Mouse (Mus musculus) midbrain, embryonic 16.5 days (tissue): ENCODE measurements around the gene Cald1. TPM values are rescaled to one million over a fixed set of nuclear protein-coding genes. Genes with fewer than 3 reads are reported as not detected.

Experiments used
- ATAC-seq: fragments of 200-750 bp; cut with Nextera tagmentation; 2 replicates; pipeline ENCODE4 v1.8.0; 2017; ENCODE audit warnings: moderate TSS enrichment
- H3K27ac ChIP-seq: fragments of 300-500 bp; sonication (generic); 2 replicates; pipeline ENCODE4 v1.5.1; 2014; ENCODE audit warnings: mild to moderate bottlenecking, low read length, mixed read lengths
- H3K27me3 ChIP-seq: fragments of 300-500 bp; sonication (generic); 2 replicates; pipeline ENCODE4 v1.6.1; 2014; ENCODE audit warnings: low read depth, low read length, mixed read lengths; ENCODE audit not compliant: control insufficient read depth, insufficient read depth
- H3K36me3 ChIP-seq: fragments of 300-500 bp; sonication (generic); 2 replicates; pipeline ENCODE4 v1.6.1; 2014; ENCODE audit warnings: mild to moderate bottlenecking, low read length, moderate library complexity, mixed read lengths; ENCODE audit not compliant: control insufficient read depth, insufficient read depth
- H3K4me1 ChIP-seq: fragments of 300-500 bp; sonication (generic); 2 replicates; pipeline ENCODE4 v1.6.1; 2014; ENCODE audit warnings: mild to moderate bottlenecking, low read length, mixed read lengths; ENCODE audit not compliant: control insufficient read depth, insufficient read depth
- H3K4me2 ChIP-seq: fragments of 300-500 bp; sonication (generic); 2 replicates; pipeline ENCODE4 v1.6.1; 2014; ENCODE audit warnings: mild to moderate bottlenecking, low read length, mixed read lengths
- H3K4me3 ChIP-seq: fragments of 300-500 bp; sonication (generic); 2 replicates; pipeline ENCODE4 v1.5.1; 2014; ENCODE audit warnings: low read depth, mild to moderate bottlenecking, low read length, moderate library complexity, mixed read lengths
- H3K9ac ChIP-seq: fragments of 300-500 bp; sonication (generic); 2 replicates; pipeline ENCODE4 v1.6.1; 2014; ENCODE audit warnings: low read depth, low read length, mixed read lengths
- H3K9me3 ChIP-seq: fragments of 300-500 bp; sonication (generic); replicated peaks from 2 replicates; pipeline ENCODE4 v1.6.1; 2014; ENCODE audit warnings: mild to moderate bottlenecking, low read length, mixed read lengths; ENCODE audit not compliant: control insufficient read depth, poor library complexity, severe bottlenecking
- WGBS: fragments of 180-500 bp; shearing (Covaris S2); extraction: QIAGEN DNeasy Blood & Tissue Kit; methylation state at CpG from one replicate; pipeline ENCODE4 v1.1.7; 2014; 5-methylcytosine and 5-hydroxymethylcytosine counted together
- polyA plus RNA-seq: library from polyadenylated mRNA; unstranded; fragments of >200 nt; fragmentation: Nextera tagmentation; extraction: Ambion mirVana; gene quantifications from 2 replicates; pipeline ENCODE4 v1.2.1, GENCODE M21; 2015

Gene Cald1
- polyA plus RNA-seq, 1 experiment from 2014 or later: 52.1 TPM

GRCm38 (mm10) chr6:34748566-34748965 is 150.3 kb downstream of the Cald1 start:
- Histone ChIP-seq H3K4me3 (no peak overlapping the region), H3K27ac (no peak overlapping the region), H3K27me3 (no peaks in the 10 kb centered on the region)

DNA sequence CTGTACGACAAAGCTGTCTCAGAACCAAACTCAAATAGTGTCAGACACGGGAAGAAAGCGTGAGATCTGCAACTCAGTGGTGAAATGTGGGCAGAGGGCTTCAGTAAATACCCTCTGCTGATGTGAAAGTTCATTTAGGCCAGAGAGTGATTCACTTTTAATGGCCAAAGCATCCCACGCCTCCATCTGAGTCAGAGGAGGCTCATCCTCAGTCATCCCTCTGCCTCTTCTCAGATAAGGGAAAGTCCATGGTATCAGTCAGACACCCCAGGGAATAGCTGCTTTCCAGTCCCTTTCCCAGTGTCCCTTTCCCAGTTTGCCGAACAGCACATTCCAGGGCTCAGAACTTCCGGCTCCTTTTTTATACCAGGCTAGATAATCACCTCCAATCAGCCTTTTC is 151.2 kb downstream of the Cald1 start:
- Histone ChIP-seq H3K27me3 (no peaks in the 10 kb centered on the region), H3K4me2 (no peak overlapping the region), H3K9ac (no peak overlapping the region), H3K36me3 (no peaks in the 10 kb centered on the region), H3K9me3 (no peaks in the 10 kb centered on the region), H3K4me1 (no peaks in the 10 kb centered on the region), H3K4me3 (no peak overlapping the region), H3K27ac (no peak overlapping the region)
- ATAC-seq: no peak
- 86% methylated on average over 6 of the region's 6 CpGs for WGBS

More at GRCm38 (mm10) chr6:34748566-34748965, 150.3 kb downstream of the Cald1 start:
- WGBS: 93% methylated on average over 11 of the region's 11 CpGs
- Histone ChIP-seq H3K36me3 (no peaks in the 10 kb centered on the region), H3K4me1 (no peaks in the 10 kb centered on the region), H3K9ac (no peak overlapping the region), H3K9me3 (no peaks in the 10 kb centered on the region), H3K4me2 (no peak overlapping the region)
- ATAC-seq: no peak

DNA sequence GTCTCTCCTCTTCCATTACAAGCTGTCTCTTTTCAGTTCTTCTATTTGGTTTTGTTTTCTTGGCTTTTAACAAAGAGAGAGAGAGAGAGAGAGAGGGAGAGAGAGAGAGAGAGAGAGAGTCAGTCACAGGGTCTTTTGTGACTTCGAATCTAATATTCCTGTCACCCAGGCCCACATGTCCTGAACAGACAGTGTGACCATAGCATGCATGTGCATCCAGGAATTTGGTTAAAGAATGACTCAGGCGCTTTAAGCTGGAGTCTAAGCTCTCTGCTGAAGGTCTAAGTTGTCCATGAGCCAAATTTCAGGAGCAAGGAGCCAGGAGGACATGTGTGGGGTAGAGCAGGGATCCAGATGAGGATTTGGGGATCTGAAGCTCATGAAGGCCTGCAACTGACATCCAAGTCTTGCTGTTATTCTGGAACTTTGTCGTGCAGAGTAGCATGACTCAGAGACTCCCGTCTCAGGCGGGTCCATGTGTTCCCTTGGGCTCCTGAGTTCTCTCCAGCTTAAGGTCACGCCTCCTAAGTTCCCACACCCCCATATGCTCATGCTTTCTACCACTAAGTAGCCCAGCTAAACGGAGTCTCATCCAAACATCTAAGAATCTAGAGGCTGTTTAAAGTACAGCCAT is 152.3 kb downstream of the Cald1 start:
- Histone ChIP-seq H3K9ac (no peak overlapping the region), H3K4me1 (no peaks in the 10 kb centered on the region), H3K4me3 (no peak overlapping the region), H3K27ac (no peak overlapping the region), H3K4me2 (no peak overlapping the region), H3K27me3 (no peaks in the 10 kb centered on the region), H3K9me3 (no peaks in the 10 kb centered on the region), H3K36me3 (peaks cover 2% of the 10 kb centered on the region; the same call in 1 of the 2 replicates)
- no peak for ATAC-seq
- WGBS: 84% methylated on average over 7 of the region's 7 CpGs

GRCm38 (mm10) chr6:34751625-34752024 is 153.3 kb downstream of the Cald1 start:
- no peaks in the 10 kb centered on the region for H3K27me3 ChIP-seq
- H3K4me2 ChIP-seq: no peak overlapping the region
- no peaks in the 10 kb centered on the region for H3K4me1 ChIP-seq
- no peak overlapping the region for H3K9ac ChIP-seq
- ATAC-seq: no peak
- peaks cover 3% of the 10 kb centered on the region; the same call in 1 of the 2 replicates for H3K36me3 ChIP-seq
- no peaks in the 10 kb centered on the region for H3K9me3 ChIP-seq
- H3K4me3 ChIP-seq: no peak overlapping the region
- H3K27ac ChIP-seq: no peak overlapping the region

GRCm38 (mm10) chr6:34754448-34754847 is 156.1 kb downstream of the Cald1 start:
- peaks cover 5% of the 10 kb centered on the region for H3K36me3 ChIP-seq
- no peak overlapping the region for H3K4me3 ChIP-seq
- no peaks in the 10 kb centered on the region for H3K27me3 ChIP-seq
- WGBS: 28% methylated on average over 5 of the region's 5 CpGs
- no peak overlapping the region for H3K4me2 ChIP-seq
- peak; percentile 83; the same call in 1 of the 2 replicates for ATAC-seq
- no peaks in the 10 kb centered on the region for H3K9me3 ChIP-seq
- H3K4me1 ChIP-seq: no peaks in the 10 kb centered on the region
- no peak overlapping the region for H3K9ac ChIP-seq
- no peak overlapping the region for H3K27ac ChIP-seq

DNA sequence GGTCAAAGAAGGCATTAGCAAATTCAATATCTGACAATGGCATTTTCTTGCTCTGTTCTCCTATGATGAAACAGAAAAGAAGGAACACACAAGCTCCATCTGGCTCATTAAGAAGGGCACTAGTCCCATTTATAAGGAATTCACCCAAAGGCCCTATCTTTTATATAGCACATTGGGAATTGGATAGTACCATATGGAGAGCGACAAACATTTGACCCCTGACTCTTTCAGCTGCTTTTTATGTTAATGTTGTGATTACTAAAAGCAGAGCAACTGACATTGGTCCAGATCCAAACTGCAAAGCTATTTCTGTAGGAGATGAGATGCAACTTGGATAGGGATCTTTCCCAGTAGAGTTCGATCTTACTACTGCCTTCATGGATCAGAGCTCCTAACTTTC is 160.0 kb downstream of the Cald1 start:
- Histone ChIP-seq H3K27me3 (no peaks in the 10 kb centered on the region), H3K4me1 (no peaks in the 10 kb centered on the region), H3K27ac (no peak overlapping the region), H3K4me3 (no peak overlapping the region), H3K4me2 (no peak overlapping the region), H3K9me3 (no peaks in the 10 kb centered on the region), H3K36me3 (peaks cover 5% of the 10 kb centered on the region), H3K9ac (no peak overlapping the region)
- ATAC-seq: no peak
- WGBS: 82% methylated on average over 2 of the region's 2 CpGs

GRCm38 (mm10) chr6:34760023-34760422 is 161.7 kb downstream of the Cald1 start:
- Histone ChIP-seq H3K27me3 (no peaks in the 10 kb centered on the region), H3K36me3 (peaks cover 5% of the 10 kb centered on the region), H3K4me3 (no peak overlapping the region), H3K27ac (no peak overlapping the region), H3K4me1 (no peaks in the 10 kb centered on the region), H3K9ac (no peak overlapping the region), H3K9me3 (no peaks in the 10 kb centered on the region), H3K4me2 (no peak overlapping the region)
- no peak for ATAC-seq
- WGBS: 46% methylated on average over 4 of the region's 4 CpGs

- Histone ChIP-seq H3K9ac (no peak overlapping the region), H3K4me1 (no peaks in the 10 kb centered on the region), H3K4me3 (no peak overlapping the region), H3K27me3 (no peaks in the 10 kb centered on the region), H3K36me3 (no peaks in the 10 kb centered on the region; the same call in 1 of the 2 replicates), H3K9me3 (no peaks in the 10 kb centered on the region), H3K27ac (no peak overlapping the region), H3K4me2 (no peak overlapping the region)
- no peak for ATAC-seq
- 94% methylated on average over 5 of the region's 5 CpGs for WGBS
These were observed 167.4 kb downstream of the Cald1 start for GRCm38 (mm10) chr6:34765721-34766120.

DNA sequence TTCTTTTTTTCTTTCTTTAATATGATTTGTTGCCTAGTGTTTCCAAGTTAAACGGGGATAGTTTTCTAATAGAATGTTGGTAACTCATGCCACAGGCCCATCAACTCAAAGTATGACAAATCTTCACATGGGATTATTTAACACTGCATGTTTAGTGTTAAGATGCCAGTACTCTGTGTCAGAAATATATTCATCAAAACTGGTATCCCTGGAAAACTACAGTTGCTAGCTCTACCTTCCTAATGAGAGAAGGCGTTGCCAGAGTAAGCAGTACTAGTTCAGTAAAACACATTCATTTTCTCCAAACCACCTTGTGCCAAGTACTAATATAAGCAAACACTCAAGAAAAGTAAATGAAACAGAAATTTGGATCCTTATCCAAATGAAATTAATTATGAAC is 171.7 kb downstream of the Cald1 start:
- WGBS: 93% methylated on average over 2 of the region's 2 CpGs
- no peak for ATAC-seq

More for the DNA sequence above, 171.7 kb downstream of the Cald1 start:
- Histone ChIP-seq H3K4me1 (no peaks in the 10 kb centered on the region), H3K4me2 (no peak overlapping the region), H3K27ac (no peak overlapping the region), H3K9ac (no peak overlapping the region), H3K27me3 (no peaks in the 10 kb centered on the region), H3K4me3 (no peak overlapping the region), H3K36me3 (peaks cover 2% of the 10 kb centered on the region; the same call in 1 of the 2 replicates), H3K9me3 (no peaks in the 10 kb centered on the region)
